Mouse (Mus musculus) frontal cortex, postnatal 14 days (tissue): ENCODE results near the gene Catsperz.
"Not testable (repeated sequence)": the region's sequence is repeated elsewhere in the genome, so short reads cannot be mapped to it uniquely, and the experiment has no call there.

Experiments used
- DNase-seq, 2 experiments: peaks; one replicate each; pipeline ENCODE4 v3.0.0; 2022; ENCODE audit warnings: low spot score in 2 of 2

Gene Catsperz

DNA sequence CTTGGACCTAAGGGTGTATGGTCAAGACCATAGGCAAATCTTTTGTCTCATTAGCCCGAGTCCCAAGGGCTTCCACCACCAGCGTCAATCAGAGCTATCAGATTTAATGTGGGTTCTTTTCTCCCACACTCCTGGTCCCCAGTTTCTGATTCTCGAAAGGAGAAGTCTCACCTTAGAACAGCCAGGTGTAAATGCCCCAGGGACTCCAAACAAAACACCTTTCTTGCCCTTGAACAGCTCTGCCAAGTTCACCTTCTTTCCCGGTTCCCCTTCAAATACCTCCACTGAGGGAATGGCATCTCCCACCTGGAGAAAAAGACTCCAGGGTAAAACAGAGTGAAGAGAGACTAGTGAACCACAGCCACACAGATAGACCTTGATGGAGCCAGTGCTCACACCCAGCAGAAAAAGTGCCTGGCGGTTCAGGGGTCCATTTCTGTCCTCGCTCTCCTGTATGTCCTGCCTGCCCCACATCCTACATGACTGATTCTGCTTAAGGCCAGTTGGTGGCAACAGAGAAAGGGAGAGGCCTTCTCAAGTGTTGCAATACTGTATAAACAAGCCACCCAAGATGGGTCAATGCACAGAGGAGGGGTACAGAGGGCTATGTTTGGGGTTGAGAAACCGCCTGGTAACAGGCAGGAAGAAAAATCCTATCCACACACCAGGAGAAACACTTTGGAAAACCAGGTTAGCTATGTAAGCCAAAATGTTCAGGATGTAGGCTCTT lies 17.2 kb downstream of the Catsperz start:
- no peak for DNase-seq

DNA sequence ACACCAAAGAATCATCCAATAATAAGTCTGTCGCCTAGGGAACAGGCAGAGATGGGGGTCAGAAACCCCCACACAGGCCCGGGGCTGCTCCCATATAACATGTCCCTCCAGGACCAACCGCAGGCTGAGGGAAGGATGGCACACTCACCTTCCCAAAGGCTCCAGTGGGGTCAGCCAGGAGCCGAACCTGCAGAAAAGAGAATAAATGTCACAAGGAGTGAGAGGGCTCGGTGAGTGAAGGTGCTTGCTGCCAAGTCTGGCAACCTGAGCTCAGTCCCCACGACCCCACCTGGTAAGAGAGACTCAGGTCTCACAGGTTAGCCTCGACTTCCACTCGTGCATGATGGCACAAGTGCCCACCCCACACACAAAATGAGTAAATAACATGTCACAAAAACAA lies 18.1 kb downstream of the Catsperz start:
- no peak for DNase-seq

DNA sequence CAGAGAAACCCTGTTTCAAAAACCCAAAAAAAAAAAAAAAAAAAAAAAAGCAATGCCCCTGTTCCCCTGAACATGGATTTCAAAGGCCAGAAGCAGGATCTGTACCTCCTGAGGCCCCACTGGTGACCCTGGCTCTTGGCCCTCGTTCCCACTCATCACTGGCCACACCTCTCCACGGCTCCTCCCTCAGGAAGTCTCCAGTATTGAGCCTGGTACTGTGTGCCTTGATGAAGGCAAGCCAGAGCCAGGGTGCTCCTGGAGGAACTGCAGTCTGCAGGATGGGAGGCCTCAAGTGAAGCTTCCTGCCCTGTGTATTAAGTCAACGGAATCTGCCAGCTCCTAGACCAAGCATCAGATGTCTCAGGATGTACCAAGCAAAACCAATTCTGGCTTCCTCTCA lies 19.0 kb downstream of the Catsperz start:
- DNase-seq, result no peak

DNA sequence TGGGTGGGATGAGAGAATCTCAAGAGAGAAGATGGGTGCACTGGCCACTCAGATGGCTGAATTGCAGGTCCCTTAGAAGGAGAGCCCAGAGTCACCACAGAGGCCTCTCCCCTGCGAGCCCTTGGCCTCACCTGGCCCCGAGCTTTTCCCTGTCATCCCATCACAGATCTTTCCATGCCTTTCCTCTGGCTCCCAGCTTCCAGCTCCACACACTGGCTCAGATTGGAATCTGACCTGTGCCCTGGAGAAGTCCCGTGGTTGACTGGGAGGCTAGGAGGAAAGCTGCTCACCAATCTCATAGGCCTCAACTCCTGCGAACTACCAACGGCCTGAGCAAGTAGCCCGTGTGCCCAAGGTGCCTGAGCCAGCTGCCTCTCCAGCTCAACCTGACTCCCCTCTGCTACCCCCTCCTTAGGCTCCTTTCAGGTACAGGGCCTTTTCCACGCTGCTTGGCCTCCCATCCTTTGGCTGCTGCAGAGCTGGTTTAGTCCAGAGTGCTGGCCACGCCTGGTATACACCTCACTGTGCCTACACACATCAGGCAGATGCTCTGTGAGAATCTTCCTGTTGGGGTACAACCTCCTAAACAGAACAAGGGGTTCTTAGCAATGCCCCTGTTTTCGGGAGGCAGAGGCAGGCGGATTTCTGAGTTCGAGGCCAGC lies 19.6 kb downstream of the Catsperz start:
- DNase-seq, result no peak

DNA sequence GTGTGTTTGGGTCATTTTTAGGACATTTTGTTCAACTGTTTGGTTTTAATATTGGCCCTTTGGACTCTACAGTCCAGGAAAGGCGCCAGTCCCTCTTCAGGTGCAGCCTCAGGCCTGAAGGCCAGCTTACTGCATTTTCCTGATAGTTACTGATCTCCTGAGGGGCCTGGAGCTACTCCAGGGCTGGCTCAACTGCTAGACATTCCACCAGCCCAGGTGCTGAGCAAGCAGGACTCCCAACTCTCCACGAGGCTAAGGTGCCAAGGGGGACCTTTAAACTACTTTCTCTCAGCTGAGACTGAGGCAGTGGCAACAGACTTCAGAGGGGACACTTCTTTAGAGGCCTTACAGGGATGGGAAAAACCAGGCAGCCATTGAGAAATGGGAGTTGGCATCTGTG lies 20.3 kb downstream of the Catsperz start:
- no peak for DNase-seq

DNA sequence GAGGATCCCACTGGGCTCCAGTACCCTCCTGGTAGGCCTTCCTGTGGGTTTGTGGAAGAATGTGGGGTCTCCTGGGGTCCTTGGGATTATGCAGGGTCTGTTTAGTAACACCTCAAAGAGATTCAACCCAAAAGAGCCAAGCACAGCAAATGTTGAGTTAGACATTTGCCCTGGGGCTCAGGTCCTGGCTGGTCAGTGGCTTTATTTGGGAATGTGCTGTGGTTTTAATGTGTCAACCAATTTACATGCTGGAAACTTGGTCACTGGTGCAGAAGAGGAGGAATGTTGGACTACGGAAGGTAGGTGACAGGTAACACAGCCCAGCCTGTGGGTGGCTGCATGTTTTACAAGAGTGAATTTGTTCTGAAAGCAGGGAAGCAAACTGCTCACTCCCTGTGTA lies 22.1 kb downstream of the Catsperz start:
- DNase-seq, result no peak

DNA sequence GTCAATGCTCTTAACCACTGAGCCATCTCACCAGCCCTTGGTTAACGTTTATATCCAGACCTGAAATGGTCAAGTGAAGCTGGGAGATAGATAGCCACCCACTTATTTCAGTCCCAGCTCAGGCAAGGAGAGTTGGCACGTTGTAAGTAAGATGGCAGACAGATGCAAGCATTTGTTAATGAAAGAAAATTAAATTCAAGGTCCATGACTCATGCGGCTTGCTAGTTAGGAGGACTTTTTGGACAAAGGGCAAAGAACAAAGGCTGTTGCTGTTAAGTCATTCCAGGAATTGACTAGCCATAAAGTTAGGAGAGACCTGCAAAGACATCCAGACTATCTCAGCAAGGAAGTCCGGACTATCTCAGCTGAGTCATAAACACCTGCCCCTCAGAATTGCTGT lies 25.5 kb downstream of the Catsperz start:
- DNase-seq, result no peak

GRCm38 (mm10) chr19:6895608-6896305 lies 29.4 kb downstream of the Catsperz start:
- DNase-seq, result not testable (repeated sequence)

GRCm38 (mm10) chr19:6893731-6894451 lies 31.3 kb downstream of the Catsperz start:
- DNase-seq, result no peak

DNA sequence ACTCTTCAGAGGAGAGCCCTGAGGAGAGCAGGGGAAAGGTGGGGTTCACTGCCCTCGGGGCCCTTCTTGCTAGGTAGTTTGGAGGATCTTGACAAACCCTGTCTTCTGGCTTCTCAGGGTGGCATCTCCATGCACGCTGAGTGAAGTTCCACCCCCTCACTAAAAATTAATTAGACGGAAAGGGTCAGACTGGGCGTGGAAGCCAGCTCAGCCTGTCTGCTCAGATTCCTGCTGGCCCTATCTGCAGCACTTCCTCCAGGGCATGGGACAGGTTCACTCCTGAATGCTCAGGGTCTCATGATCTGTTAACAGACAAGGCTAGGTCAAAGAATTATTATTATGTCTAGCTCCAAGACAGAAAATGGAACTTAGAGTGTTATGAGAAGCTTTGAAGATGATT lies 32.7 kb downstream of the Catsperz start:
- no peak for DNase-seq

DNA sequence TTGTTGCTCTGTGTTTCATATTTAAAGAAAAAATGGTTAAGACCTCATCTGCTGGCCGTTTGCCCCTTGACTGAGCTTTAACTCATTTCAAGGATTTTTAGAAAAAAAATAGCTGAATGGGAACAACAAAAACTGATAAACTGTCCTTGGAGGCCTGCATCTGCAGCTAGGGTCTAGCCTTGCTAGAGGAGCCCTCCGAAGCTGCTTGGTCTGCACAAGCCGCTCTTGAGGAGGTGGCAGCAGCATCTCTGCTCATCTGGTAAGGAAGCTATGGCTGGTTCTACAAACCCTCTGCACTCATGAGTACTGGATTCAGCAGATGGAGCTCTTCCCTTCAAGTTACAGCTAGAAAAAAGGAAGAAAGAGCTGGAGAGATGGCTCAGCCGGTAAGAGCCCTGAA lies 47.2 kb downstream of the Catsperz start:
- DNase-seq, result no peak

DNA sequence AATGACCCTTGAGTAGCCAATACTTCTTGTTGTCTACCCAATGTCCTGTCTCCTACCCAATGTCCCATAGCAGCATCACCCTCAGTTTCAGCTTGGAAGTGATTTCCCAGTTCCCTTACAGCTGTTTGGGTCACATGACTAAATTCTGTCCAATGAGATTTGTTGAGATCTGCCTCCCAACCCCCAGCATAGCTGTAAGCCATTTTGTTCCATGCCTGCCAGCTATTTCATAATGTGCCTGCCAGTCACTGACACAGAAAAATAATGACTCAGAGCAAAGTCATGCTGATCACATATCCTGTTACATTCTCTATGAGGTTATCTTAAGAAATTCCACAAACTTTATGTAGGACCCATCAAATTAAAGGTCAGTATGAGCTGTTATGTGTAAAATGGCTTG lies 48.4 kb downstream of the Catsperz start:
- DNase-seq, result no peak

GRCm38 (mm10) chr19:6875834-6876233 lies 49.3 kb downstream of the Catsperz start:
- no peak for DNase-seq

DNA sequence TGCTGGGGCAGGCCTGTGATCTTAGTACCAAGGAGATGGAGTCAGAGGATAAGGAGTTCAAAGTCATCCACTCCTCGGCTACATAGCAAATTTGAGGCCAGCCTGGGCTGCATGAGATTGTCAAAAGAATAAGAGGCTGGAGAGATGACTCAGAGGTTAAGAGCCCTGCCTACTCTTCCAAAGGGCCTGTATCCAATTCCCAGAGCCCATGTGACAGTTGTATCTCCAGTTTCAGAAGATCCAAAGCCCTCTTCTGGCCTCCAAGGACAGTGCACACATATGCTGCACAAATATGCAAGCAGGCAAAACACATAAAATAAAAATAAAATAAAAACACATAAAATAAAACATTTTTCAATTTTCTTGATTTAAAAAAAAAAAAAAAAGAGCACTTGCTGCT lies 50.9 kb downstream of the Catsperz start:
- no peak for DNase-seq

- no peak for DNase-seq
Measured at GRCm38 (mm10) chr19:6872701-6873100, 52.5 kb downstream of the Catsperz start.
